Mouse (Mus musculus): ENCODE measurements around the gene Tango6. TPM values are rescaled to one million over a fixed set of nuclear protein-coding genes. Genes with fewer than 3 reads are reported as not detected.
"Not testable (repeated sequence)": the region's sequence is repeated elsewhere in the genome, so short reads cannot be mapped to it uniquely, and the experiment has no call there.

The Tango6 gene
- polyA plus RNA-seq, 1 experiment, result 1.8 TPM

- WGBS, result 72% methylated on average over 8 of the region's 8 CpGs
- DNase-seq (ENCODE audit: low read depth, low spot score), result no peak
Observed at GRCm38 (mm10) chr8:106854534-106855241, 171.8 kb downstream of the Tango6 start.

- DNase-seq (ENCODE audit: low read depth, low spot score), result no peak
- 81% methylated on average over 3 of the region's 3 CpGs for WGBS
Observed at GRCm38 (mm10) chr8:106855242-106855562, 172.3 kb downstream of the Tango6 start.

DNA sequence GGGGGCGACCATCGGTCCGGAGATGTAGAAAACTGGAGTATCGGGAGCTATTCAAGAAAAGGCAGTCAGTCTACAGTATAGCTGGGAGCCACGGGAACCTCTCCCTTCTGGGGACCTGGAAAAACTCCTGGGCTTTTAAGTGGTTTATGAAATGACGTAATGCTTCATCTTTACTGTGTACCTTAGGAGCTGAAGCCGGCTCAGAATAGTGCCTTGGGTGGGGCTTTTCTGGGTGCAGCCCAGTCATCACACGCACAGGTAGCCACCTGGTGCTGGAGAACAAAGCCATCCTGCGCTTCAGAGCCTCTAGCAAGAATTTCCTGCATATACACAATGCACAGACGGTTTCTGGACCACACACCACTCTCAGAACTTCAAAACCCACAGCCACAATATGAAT is 180.0 kb downstream of the Tango6 start:
- no peak for DNase-seq (ENCODE audit: low read depth, low spot score)
- WGBS, result 41% methylated on average over 10 of the region's 10 CpGs

GRCm38 (mm10) chr8:106865354-106865753 is 182.5 kb downstream of the Tango6 start:
- DNase-seq (ENCODE audit: low read depth, low spot score), result no peak
- 79% methylated on average over 9 of the region's 9 CpGs for WGBS

- 8% methylated on average over 18 of the region's 18 CpGs for WGBS
- DNase-seq (ENCODE audit: low read depth, low spot score), result no peak
Observed at GRCm38 (mm10) chr8:106870051-106870450, 187.2 kb downstream of the Tango6 start, which contains the start of gene Has3. Gene Has3 (plus strand): TSS chr8:106870242.

GRCm38 (mm10) chr8:106870537-106871327 is 187.9 kb downstream of the Tango6 start:
- under 1% methylated on average over 63 of the region's 63 CpGs for WGBS
- DNase-seq (ENCODE audit: low read depth, low spot score), result no peak

DNA sequence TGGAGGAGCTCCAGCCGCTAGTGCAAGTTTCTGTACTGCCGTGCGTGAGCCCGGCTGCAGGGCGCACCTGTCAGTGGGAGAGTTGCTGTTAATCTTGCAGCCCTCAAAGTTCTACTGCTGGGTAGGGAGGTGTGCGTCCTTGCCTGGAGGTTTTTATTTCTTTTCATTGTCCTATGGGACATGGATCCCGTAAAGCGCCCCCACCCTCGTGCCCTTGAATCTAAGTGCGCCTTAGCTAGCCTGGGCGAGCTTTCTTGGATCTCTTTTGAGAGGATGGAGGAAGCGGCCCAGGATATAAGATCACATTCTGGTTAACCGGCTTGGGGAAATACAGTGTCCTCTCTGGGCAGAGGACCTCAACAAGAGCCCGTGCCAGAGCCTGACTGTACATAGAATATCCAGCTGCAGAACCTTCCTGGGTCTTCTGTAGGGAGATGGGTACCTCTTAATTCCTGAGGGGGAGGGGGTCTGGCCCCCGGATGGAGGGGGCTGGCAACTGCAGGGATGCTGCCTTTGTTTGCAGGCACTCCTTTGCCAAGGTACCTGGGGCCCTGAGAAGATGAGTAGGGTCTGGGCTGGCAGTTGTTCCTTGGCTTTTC is 188.6 kb downstream of the Tango6 start:
- WGBS, result 2% methylated on average over 15 of the region's 15 CpGs

DNA sequence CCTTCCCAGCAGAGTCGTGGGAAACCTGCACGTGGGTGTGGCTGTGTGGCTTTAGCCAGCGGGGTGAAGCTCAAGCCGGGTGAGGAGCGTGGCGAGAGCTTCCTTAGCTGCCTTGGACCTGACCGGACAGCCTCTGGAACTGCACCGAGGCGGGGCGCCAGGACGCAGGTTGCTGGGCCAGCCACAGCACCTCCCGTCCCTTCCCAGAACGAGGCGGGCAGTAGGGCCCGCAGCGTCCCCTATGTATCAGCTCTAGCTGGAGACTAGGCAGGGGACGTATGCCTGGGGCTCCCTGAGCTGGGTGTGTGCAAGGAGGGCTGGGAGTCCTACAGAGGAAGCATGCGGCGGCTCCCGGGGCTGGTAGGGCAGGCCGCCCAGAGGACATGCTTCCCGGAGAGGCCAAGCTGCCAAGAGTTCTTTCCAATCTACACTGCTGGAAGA is 189.1 kb downstream of the Tango6 start:
- DNase-seq (ENCODE audit: low read depth, low spot score), result no peak
- WGBS, result under 1% methylated on average over 22 of the region's 22 CpGs

More for the DNA sequence above, 188.6 kb downstream of the Tango6 start:
- no peak for DNase-seq (ENCODE audit: low read depth, low spot score)

DNA sequence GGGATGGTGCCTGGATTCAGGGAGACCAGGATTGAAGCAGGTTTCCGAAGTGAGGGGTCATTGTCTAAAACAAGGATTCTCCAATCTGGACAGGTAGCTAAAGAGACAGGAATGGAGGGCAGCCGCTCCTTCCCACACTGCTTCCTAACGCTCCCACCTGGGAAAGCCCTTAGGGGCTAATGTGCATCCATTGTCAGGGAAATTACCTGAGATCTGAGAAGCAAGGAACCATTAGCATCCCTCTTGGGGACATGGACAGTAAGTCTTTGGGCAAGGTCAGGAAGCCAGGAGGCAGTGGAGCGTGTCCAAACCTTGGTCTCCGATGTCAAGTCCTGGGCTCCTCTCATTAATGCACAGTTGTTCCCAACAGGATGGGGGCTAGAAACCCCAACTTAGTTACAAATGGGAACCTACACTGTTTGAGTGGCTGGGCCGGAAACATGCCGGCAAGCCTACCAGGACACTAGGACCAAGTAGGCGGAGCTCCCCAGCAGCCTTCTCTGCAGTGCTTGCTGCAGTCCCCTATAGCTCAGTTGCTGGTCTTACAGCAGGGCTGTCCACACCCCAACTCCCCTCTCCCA is 189.7 kb downstream of the Tango6 start:
- 35% methylated on average over 8 of the region's 8 CpGs for WGBS
- no peak for DNase-seq (ENCODE audit: low read depth, low spot score)

GRCm38 (mm10) chr8:106880121-106880707 is 197.3 kb downstream of the Tango6 start:
- DNase-seq (ENCODE audit: low read depth, low spot score), result no peak
- 52% methylated on average over 8 of the region's 8 CpGs for WGBS

GRCm38 (mm10) chr8:106884094-106884493 is 201.2 kb downstream of the Tango6 start:
- not testable (repeated sequence) for DNase-seq (ENCODE audit: low read depth, low spot score)
- WGBS, result 95% methylated on average over 11 of the region's 11 CpGs

GRCm38 (mm10) chr8:106884826-106885400 is 202.0 kb downstream of the Tango6 start:
- WGBS, result 93% methylated on average over 4 of the region's 4 CpGs
- not testable (repeated sequence) for DNase-seq (ENCODE audit: low read depth, low spot score)

DNA sequence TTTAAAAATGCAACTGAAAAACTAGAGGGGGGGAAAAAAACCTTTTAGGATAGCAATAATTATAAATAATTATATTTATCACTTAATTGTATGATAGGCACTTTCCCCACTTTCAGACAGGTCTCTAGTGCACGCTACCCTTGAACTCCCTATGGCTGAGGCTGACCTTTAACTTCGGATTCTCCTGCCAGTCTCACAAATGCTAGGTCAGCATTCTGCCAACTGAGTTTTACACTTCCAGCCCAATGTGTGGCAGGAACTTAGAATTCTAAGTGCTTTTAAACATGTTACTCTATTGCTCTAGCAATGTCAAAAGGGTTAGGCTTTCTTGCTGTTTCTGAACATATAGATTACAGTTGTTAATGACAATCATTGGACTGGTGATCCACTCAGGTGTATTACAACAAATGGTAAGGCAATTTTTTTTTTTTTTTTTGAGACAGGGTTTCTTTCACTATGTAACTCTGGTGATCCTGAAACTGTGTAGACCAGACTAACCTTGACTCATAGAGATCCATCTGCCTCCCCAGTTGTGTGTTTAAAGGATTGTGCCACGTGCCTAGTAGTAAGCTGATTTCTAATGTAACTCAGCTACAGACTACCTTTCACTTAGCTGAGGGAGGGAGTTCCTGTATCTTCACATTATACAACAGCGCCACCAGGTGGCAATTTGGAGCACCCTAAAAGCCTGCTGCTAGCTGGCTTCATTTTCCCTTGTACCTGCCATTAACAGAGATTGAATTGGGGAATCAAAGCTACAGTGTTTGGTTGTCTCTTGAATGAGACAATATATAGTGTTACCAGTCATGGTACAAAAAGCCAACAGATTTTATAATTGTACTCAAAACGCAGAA is 204.7 kb downstream of the Tango6 start:
- WGBS, result 38% methylated on average over 5 of the region's 5 CpGs
- DNase-seq (ENCODE audit: low read depth, low spot score), result peak; percentile 69

DNA sequence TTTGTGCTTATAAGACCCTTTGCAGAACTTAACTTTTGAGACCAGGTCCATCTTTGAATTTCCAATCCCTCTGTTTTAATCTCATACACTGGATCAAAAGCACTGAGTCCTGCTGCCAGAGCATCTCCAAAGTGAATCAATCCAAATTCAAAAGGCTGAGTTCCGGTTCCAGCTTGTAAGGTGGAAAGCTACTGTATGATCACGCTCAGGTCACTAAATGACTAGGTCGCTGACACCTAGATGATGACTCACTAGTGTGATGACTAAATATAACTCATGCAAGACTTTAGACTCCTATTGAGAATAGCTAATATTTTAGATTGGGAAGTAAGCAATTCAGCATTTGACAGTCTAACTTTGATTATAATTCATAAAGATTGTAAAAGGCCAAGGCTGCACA is 205.9 kb downstream of the Tango6 start:
- 36% methylated on average over 3 of the region's 3 CpGs for WGBS

DNA sequence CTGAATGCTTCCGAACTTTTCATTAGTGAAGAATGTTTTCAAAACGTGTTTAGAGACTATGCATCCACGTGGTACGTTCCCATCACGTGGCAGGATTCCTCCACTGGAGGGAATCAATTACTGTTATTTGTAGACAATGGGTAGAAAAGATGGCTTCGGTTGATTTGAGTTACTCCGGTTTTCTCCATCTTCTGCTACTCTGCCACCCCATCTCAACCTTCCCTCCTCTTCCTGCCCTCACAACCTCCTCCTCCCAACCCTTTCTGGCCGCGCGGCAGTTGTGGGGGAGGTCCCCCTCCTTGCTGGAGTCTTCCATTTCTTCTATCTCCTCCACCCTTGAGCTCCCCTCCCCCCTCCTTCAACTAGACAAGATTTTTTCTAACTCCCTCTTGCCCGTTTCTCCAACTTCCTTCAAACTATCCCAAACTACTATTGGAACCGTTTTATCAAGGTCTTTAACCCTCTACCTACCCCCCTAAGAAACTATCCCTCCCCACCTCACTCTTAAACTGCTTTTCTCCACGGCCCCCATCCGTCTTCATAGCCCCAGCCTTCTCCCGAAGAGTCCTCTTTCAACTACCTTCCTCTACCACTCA is 209.4 kb downstream of the Tango6 start:
- DNase-seq (ENCODE audit: low read depth, low spot score), result no peak
- WGBS, result 2% methylated on average over 15 of the region's 15 CpGs

More for the DNA sequence above, 205.9 kb downstream of the Tango6 start:
- no peak for DNase-seq (ENCODE audit: low read depth, low spot score)

DNA sequence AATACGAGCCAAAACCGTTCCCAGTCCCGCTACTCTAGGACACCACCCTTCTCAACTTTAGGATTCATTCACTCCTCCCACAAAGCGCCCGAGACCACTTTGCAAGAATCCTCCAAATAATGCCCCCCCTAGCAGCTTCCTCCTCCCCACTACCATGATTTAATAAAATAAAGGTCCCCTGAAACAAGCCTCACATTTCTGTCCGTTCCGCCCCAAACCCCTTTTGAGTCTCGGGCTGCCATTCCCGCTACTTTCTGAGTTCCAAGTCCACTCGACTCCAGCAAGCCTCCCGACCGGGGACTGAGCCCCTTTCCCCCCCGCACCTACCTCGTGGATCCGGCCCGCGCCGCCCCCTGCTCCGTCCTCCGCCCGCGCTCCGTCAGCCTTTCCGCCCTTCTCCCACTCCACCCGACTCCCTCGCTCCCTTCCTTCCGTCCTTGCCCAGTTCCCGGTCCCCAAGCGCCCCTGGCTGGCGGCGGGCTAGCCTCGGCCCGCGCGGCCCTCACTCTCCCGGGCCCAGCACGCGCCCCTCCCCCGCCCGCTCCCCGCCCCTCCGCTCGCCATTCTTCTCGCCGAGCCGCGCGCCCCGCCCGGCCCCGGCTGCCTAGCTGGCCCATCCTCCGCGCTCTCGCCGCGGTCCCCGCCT is 210.1 kb downstream of the Tango6 start:
- DNase-seq (ENCODE audit: low read depth, low spot score), result no peak
- 1% methylated on average over 56 of the region's 57 CpGs for whole genome bisulfite sequencing

- 1% methylated on average over 63 of the region's 63 CpGs for WGBS
- DNase-seq (ENCODE audit: low read depth, low spot score), result peak; percentile 57
Observed at GRCm38 (mm10) chr8:106893481-106894156, 210.8 kb downstream of the Tango6 start, which contains the start of gene Utp4. Gene Utp4 (plus strand): TSS chr8:106893636.

Data from large intestine, adult 2 months (tissue).